Mouse (Mus musculus) adrenal gland, postnatal 10 days (tissue): ENCODE results near the gene Snx4. TPM values are rescaled to one million over a fixed set of nuclear protein-coding genes. Genes with fewer than 3 reads are reported as not detected.

Experiments used
- DNase-seq: peaks from one replicate; pipeline ENCODE4 v3.0.0; 2021; ENCODE audit warnings: mixed read lengths
- total RNA-seq, 2 experiments: library from RNA; stranded (reverse); gene quantifications; 2 replicates each; pipeline ENCODE4 v1.2.3; 2021

Snx4 gene
- total RNA-seq, 2 experiments from 2014 or later: 50.2 to 53.0 TPM

DNA sequence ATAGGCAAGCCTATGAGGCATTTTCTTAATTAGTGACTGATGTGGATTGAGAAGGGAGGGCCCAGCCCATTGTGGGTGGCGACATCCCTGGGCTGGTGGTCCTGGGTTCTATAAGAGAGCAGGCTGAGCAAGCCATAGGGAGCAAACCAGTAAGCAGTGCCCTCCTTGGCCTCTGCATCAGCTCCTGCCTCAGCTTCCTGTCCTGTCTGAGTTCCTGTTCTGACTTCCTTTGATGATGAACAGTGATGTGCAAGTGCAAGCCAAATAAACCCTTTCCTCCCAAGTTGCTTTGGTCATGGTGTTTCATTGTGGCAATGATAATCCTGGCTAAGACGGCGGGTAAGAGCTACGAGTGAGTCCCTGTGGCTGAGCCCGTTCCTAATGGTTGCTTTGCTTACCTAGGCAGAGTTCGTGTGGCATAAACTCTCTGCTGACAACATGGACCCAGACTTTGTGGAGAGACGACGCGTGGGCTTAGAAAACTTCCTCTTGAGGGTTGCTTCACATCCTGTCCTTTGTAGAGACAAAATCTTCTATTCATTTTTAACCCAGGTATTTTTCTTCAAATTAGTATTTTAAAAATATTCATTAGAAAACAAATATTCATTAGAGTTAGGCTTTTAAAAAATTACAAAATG is 16.5 kb downstream of the Snx4 start:
- no peak for DNase-seq

DNA sequence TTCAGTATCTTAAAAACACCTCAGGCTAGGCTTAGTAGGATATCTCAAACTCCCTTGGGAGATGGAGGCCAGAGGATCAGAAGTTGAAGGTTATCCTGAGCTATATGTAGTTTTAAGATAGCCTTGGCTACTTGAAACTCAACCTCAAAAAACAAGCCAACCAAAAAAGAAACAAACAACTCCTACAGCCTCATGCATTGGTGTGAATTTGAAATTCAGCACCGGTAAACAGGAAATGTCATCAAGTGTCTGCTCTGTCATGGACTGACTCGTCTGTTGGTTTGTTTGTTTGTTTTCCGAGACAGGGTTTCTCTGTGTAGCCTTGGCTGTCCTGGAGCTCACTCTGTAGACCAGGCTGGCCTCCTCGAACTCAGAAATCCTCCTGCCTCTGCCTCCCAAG is 20.6 kb downstream of the Snx4 start:
- DNase-seq: no peak

DNA sequence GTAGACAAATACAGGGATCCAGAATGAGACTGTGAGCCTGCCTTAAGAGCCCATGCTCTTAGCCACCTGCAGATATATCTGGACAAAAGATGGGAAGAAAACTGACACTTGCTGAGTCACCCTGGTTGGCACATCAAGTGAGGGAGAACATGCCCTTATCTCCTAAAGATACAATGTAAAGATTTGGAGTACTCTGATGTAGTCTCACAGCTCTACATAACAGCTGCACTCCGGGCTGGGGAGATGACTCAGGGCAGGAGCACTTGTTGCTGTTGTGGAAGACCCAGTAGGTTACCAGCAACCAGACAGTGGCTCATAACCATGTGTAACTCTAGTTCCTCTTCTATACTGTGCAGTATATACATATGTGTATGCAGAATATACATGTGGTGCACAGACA is 31.8 kb downstream of the Snx4 start:
- no peak for DNase-seq

DNA sequence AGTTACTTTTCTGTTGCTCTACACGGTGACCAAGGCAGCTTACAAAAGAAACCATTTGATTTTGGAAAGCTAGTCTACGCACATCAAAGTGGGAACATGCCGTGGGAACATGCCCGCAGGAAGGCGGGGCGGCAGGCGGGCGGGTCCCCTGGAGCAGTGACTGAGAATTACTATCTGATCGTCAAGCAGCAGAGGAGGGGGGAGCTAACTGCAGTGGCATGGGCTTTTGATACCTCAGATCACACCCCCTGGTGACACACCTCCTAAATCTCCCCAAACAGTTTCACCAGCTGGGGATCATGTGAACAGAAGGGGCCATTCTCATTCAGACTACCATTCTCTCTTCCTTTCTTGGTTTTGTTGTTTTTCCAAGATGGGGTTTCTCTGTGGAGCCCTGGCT is 37.3 kb downstream of the Snx4 start:
- no peak for DNase-seq

DNA sequence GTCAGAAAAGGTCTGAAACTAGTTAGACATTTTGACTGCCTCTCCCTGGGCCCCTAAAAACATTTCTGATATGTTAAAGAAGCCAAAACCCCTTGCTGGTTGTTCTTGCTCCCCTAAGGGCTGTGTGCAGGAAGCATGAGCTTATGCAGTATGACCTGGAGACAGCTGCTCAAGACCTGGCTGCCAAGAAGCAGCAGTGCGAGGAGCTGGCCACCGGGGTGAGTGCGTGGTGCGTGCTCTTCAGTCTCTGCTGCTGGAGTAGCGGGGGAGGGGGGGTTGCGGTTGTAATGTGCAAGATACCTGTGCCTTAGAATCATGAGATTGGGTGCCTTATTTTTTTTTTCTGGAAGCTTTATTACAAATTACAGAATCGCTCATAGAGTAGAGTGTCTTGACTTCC is 38.7 kb downstream of the Snx4 start:
- DNase-seq: no peak

- no peak for DNase-seq
These were observed 41.0 kb downstream of the Snx4 start for GRCm38 (mm10) chr16:33292241-33292640.

- no peak for DNase-seq
These were observed 43.4 kb downstream of the Snx4 start for GRCm38 (mm10) chr16:33294681-33295080.

- DNase-seq: no peak
These were observed 44.1 kb downstream of the Snx4 start for GRCm38 (mm10) chr16:33295321-33295720.

DNA sequence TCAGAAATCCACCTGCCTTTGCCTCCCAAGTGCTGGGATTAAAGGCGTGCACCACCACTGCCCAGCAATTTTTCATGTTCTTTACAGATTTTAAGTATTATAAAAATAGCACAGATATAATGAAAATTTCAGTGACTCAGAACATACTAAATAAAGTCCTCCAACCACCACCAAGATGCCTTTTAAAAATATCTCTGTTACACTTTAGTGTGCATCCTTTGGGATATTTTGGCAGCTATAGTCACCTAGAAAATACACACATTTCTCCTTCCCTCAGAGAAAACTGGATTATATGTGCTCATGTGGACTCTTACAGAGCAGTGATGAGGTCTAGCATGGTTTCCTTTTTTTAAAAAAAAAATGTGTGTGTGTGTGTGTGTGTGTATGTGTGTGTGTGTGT is 46.3 kb downstream of the Snx4 start:
- no peak for DNase-seq

GRCm38 (mm10) chr16:33306633-33307070 is 55.4 kb downstream of the Snx4 start:
- DNase-seq: peak; percentile 87

DNA sequence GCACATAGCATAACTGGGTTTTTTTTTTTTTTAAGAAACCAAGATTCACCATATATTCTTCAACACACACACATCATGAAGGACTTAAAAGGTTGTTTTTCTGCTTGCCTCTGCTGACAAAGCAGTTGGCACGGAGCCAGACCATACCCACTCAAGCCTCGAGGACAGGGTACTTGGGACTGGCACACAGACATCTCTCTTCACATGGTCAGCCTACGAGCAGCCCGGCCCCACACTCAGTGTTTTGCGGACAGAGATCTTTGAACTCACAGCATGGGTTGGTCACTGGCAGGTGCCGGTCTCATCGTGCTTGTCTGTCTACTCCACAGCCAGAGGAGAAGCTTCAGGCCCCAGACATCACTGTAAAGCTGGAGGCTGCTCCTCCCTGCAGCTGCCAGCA is 56.5 kb downstream of the Snx4 start:
- DNase-seq: no peak

DNA sequence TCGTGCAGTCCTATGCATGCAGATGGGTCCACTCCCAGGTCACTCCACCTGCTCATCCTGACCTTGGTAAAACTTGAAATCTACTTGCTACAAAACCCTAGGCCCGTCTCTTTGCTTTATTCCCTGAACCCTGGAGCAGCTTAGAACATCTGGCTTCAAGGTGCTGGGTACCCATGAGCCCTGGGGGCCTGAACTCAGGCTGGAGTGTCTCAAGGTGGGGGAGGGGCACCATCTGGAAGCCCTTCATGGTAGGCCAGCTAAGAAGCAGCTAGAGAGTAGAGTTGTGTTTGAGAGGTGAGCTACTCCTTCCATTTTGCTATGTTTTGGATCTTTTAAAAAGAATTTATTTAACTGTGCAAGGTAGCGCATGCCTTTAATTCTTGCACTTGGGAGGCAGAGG is 57.8 kb downstream of the Snx4 start:
- DNase-seq: no peak

- no peak for DNase-seq
These were observed 64.4 kb downstream of the Snx4 start for GRCm38 (mm10) chr16:33315611-33316010.

GRCm38 (mm10) chr16:33317646-33318045 is 66.4 kb downstream of the Snx4 start:
- DNase-seq: no peak

- no peak for DNase-seq
These were observed 66.8 kb downstream of the Snx4 start for GRCm38 (mm10) chr16:33318059-33318458.

DNA sequence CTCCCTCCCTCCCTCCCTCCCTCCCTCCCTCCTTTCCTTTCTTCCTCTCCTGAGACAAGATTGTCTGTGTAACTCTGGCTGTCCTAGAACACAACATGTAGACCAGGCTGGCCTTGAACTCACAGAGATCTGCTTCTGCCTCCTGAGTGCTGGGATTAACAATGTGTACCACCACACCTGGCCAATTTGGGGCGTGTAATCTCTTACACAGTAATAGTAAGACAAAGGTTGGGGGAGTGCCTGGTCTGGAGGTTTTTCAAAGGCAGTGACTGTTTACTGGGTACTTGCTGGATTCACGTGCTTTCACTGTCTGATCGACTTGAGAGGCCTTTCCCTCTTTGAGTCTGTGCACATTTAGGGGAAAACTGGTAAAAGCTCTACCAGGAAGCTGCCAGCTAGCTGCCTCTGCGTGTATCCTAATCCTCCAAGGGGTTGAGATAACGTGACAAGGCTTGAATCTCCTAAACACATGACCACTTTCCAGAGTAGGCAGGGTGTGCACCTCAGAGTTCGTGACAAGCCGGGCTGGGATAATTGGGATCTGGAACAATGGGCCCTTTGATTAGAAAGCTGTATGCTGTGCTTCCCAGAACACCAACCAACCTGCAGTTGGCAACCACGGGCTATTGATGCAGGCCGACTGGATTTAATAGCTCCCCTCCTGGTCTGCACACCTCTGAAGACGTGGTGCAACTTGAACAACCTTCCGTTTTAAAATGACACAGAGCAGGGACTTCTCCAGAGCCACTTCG is 74.6 kb downstream of the Snx4 start:
- no peak for DNase-seq

GRCm38 (mm10) chr16:33326589-33326988 is 75.3 kb downstream of the Snx4 start:
- DNase-seq: no peak

DNA sequence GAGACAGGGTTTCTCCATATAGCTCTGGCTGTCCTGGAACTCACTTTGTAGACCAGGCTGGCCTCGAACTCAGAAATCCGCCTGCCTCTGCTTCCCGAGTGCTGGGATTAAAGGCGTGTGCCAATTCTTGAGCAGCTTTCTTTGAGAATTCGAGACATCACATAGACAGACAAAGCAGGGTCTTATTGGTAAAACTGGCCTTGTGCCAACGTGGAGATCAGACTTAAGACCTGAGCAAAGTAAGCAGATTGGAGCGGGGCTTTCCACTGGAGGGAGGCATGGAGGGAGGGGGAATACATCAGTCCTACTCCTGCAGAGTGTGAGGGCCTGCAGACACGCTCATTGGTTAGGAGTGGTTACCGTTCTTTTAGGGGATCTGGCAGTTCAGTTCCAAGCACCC is 75.9 kb downstream of the Snx4 start:
- DNase-seq: no peak

GRCm38 (mm10) chr16:33333015-33333414 is 81.8 kb downstream of the Snx4 start:
- no peak for DNase-seq

GRCm38 (mm10) chr16:33337177-33337576 is 85.9 kb downstream of the Snx4 start:
- peak; percentile 77 for DNase-seq

GRCm38 (mm10) chr16:33337681-33338080 is 86.4 kb downstream of the Snx4 start:
- DNase-seq: no peak

DNA sequence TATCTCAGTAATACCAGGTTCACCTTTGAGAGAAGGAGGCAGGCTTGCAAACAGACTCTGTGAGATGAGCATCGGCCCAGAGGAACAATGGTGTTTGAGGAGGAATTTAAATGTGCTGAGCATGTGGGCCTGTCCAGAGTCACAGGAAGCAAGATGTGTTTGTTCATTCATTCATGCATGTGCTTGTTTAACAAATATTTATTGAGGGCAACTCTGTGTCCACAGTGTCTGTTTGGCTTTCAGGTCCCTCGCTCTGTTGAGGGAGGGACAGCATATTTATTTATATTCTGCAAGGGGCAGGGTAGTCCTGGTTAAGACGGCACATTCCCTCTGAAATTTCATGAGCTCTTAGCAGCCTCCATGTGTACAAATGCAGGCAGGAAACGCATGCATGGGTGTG is 87.2 kb downstream of the Snx4 start:
- DNase-seq: no peak

GRCm38 (mm10) chr16:33339476-33339875 is 88.2 kb downstream of the Snx4 start:
- DNase-seq: no peak

DNA sequence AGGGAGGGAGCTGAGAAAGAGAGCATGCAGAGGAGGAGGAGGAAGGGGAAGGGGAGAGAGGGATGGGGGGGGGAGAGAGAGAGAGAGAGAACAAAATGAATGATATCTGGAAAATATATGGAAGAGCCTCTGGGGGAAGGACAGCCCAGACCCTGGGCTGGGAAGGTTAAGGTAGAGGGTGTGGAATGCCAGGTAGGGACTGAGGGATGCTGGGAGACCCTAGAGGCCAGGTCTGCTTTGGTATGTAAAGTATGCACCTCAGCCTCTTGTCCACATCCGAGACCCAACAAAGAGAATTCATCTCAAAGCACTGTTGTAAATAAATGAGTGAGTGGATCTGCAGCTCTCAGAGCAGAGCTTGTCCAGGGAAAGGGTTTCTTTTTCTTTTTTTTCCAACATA is 91.1 kb downstream of the Snx4 start:
- DNase-seq: no peak
